Mouse (Mus musculus) spleen, adult 2 months (tissue): ENCODE results near the gene Ndufa13.

Experiments
- CTCF ChIP-seq: fragments of 200-500 bp; IDR thresholded peaks from 2 replicates; pipeline ENCODE4 v1.5.1; 2011; ENCODE audit warnings: mild to moderate bottlenecking, inconsistent platforms; ENCODE audit not compliant: insufficient read depth, insufficient read length, insufficient replicate concordance; ENCODE audit errors: extremely low read depth
- POLR2A ChIP-seq: fragments of 200-500 bp; IDR thresholded peaks from 2 replicates; pipeline ENCODE4 v1.6.1; 2011; ENCODE audit warnings: low read depth, low read length, inconsistent platforms

GRCm38 (mm10) chr8:69919010-69919409 is 16.7 kb upstream of the Ndufa13 start:
- peak; percentile 73; the same call in 1 of the 2 replicates for TF ChIP-seq CTCF
- TF ChIP-seq POLR2A, result no peak
